Mouse (Mus musculus) frontal cortex, adult 2 months (tissue): ENCODE measurements around the gene Casp8. TPM values are rescaled to one million over a fixed set of nuclear protein-coding genes. Genes with fewer than 3 reads are reported as not detected.
"Not testable (repeated sequence)": the region's sequence is repeated elsewhere in the genome, so short reads cannot be mapped to it uniquely, and the experiment has no call there.

ENCODE experiments used
- DNase-seq, 2 experiments: peaks; one replicate each; pipeline ENCODE4 v3.0.0; 2022; ENCODE audit warnings: low spot score in 1 of 2; ENCODE audit errors: extremely low spot score in 1 of 2
- polyA plus RNA-seq: library from polyadenylated mRNA; depleted of rRNA; stranded (reverse); fragments of >200 nt; gene quantifications from 2 replicates; pipeline ENCODE4 v1.2.3, GENCODE M21; 2012; rRNA removed

The Casp8 gene
- polyA plus RNA-seq, 1 experiment = 3.4 TPM

DNA sequence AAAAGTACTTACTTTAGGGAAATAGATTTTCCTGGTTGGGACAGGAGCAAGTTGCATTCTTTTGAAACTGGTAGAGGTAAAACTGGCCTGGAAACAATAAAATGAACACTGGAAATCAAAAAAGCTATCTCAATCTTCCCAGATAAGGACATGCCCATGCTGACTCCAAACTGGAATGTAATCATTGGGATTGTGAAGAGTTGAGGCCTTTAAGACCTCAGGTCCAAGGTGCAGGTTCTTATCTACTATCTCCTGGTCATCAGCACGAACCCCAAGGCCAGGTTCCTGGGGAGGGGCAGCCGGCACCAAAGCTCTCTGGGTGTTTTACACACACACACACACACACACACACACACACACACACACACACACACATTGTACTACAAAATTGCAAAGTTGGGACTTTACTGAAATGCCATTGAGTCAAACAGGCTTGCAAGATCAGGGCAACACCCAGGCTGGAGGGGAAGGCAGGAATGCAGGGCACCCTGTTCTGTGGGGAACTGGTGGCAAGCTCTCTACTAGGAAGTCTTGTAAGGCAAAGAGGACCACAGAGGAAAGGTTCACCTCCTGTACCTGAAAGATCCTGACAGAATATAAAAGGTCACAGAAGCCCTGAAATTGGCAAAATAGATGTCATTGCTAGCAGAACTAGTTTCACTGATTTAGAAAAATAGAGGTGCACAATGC lies 96.5 kb downstream of the Casp8 start:
- DNase-seq = not testable (repeated sequence)

DNA sequence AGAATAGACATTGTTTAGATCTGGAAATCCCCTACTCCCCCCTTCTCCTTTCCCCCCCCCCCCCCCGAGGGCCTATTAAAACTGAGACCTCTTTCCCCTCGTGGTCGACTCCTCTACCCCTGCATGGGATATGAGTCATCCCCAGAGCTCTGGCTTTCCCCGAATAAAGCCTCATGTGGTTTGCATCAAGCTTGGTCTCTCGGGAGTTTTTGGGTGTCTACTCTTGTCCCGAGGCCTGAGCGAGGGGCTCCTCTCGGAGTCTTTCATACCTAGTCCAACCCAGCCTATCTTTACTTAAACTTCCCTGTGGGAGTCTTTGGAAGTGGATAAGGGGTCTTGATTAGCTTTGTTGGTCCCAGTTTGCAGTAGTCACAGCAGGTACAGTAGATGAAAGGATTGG lies 97.2 kb downstream of the Casp8 start:
- DNase-seq = not testable (repeated sequence)

Other genes starting within 250 kb of the Casp8 start
- 21.3 and 24.3 TPM in 2 replicates for gene Fam126b, start 209.1 kb upstream of the Casp8 start, polyA plus RNA-seq
- 241 and 293 TPM in 2 replicates for gene Ndufb3, start 209.0 kb upstream of the Casp8 start, polyA plus RNA-seq
- gene Als2cr12, start 99.4 kb upstream of the Casp8 start, polyA plus RNA-seq = not detected in 2 replicates
- gene Cflar, start 83.9 kb upstream of the Casp8 start, polyA plus RNA-seq = 17.7 and 20.7 TPM in 2 replicates
- gene Trak2, start 178.1 kb downstream of the Casp8 start, polyA plus RNA-seq = 74.6 and 77.6 TPM in 2 replicates
- 30.6 and 35.1 TPM in 2 replicates for gene Stradb, start 178.1 kb downstream of the Casp8 start, polyA plus RNA-seq